Mouse (Mus musculus) thymus, adult 2 months (tissue): ENCODE measurements around the gene Fkrp.

ENCODE experiments used
- CTCF ChIP-seq: fragments of 200-500 bp; IDR thresholded peaks from 2 replicates; pipeline ENCODE4 v1.5.1; 2012; ENCODE audit warnings: mild to moderate bottlenecking, control low read depth, low read length, moderate library complexity, borderline replicate concordance; ENCODE audit not compliant: control insufficient read depth, poor library complexity, insufficient read depth; ENCODE audit errors: extremely low read depth
- POLR2A ChIP-seq: fragments of 200-500 bp; IDR thresholded peaks from 2 replicates; pipeline ENCODE4 v1.6.1; 2012; ENCODE audit warnings: mild to moderate bottlenecking, low read length, control low read depth, moderate library complexity; ENCODE audit not compliant: control insufficient read depth, poor library complexity, insufficient read depth; ENCODE audit errors: extremely low read depth

DNA sequence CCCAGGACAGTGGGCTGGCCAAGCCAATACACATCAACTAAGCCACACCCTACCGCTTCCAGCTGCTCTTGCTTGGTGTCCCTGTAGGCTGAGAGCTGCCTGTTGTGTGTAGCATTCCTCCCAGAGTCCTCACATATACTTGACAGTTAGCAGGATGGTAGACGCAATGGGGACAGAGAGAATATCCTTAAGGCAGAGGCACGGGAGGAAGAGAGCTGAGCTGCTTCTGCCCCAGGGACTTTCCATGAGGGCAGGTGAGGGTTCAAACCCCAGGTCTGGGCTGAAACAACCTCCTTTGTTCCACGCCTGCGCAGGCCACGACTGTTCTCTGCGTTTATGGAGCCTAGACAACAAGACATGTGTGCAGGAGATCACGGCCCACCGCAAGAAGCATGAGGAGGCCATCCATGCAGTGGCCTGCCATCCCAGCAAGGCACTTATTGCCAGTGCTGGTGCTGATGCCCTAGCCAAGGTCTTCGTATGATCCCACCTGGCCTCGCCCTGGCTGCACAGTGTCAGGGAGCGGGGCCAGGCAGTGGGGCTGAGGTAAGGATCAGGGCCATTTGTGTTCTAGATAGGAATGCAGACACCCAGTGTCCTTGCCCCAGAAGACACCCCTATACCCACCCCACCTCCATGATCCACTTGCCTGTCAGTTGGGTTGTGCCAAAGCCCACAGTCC, 23.0 kb upstream of the Fkrp start:
- TF ChIP-seq CTCF (no peak), POLR2A (no peak)
